Mouse (Mus musculus) limb, embryonic 10.5 days (tissue): Measurements from ENCODE around the gene Dlg2. TPM values are rescaled to one million over a fixed set of nuclear protein-coding genes. Genes with fewer than 3 reads are reported as not detected.

Experiments
- DNase-seq: peaks from one replicate; pipeline ENCODE4 v3.0.0-alpha.2; 2017; ENCODE audit warnings: low spot score
- H3K27ac ChIP-seq: fragments of 300-500 bp; sonication (generic); 2 replicates; pipeline ENCODE4 v1.5.1; 2016; ENCODE audit warnings: mild to moderate bottlenecking
- H3K27me3 ChIP-seq: fragments of 300-500 bp; sonication (generic); 2 replicates; pipeline ENCODE4 v1.6.1; 2016; ENCODE audit warnings: low read depth, mild to moderate bottlenecking; ENCODE audit not compliant: poor library complexity, severe bottlenecking
- H3K36me3 ChIP-seq: fragments of 300-500 bp; sonication (generic); 2 replicates; pipeline ENCODE4 v1.6.1; 2016; ENCODE audit warnings: mild to moderate bottlenecking, moderate library complexity
- H3K4me1 ChIP-seq: fragments of 300-500 bp; sonication (generic); 2 replicates; pipeline ENCODE4 v1.6.1; 2016
- H3K4me3 ChIP-seq: fragments of 300-500 bp; sonication (generic); 2 replicates; pipeline ENCODE4 v1.5.1; 2016; ENCODE audit warnings: mild to moderate bottlenecking, moderate library complexity
- H3K9me3 ChIP-seq: fragments of 300-500 bp; sonication (generic); replicated peaks from 2 replicates; pipeline ENCODE4 v1.6.1; 2016; ENCODE audit warnings: mild to moderate bottlenecking
- WGBS: fragments of 180-500 bp; shearing (Covaris S2); methylation state at CpG from one replicate; pipeline ENCODE4 v1.1.7; 2016; 5-methylcytosine and 5-hydroxymethylcytosine counted together
- polyA plus RNA-seq: library from polyadenylated mRNA; unstranded; fragments of >200 nt; fragmentation: Nextera tagmentation; extraction: Ambion mirVana; gene quantifications from 2 replicates; pipeline ENCODE4 v1.2.1, GENCODE M21; 2016

Gene Dlg2
- polyA plus RNA-seq, 1 experiment from 2014 or later: 0.53 TPM

DNA sequence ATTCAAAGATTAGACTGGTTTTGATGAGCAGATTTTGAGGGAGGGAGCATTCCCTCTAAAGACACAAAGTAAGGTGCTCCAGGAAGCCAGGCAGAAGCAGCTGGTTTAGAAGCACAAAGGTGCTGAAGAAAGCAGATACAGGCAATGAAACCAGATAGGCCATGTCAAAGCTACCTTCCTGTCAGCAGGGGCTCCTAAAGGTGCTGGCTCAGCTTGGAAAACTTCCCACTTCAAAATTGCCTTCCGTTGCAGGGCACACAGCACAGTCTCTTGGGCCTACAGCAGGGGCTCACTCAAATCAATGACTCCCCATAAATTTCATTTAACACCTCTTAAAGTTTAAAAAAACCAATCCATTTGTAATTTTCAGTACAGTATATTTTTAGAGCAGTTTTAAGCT, 1843.0 kb downstream of the Dlg2 start:
- DNase-seq: no peak
- no peak overlapping the region for H3K27ac ChIP-seq
- H3K27me3 ChIP-seq: no peaks in the 10 kb centered on the region
- no peaks in the 10 kb centered on the region for H3K36me3 ChIP-seq
- peaks cover 4% of the 10 kb centered on the region; the same call in 1 of the 2 replicates for H3K4me1 ChIP-seq
- WGBS: 58% methylated on average over 1 of the region's 1 CpGs
- H3K4me3 ChIP-seq: no peak overlapping the region
- H3K9me3 ChIP-seq: no peaks in the 10 kb centered on the region

DNA sequence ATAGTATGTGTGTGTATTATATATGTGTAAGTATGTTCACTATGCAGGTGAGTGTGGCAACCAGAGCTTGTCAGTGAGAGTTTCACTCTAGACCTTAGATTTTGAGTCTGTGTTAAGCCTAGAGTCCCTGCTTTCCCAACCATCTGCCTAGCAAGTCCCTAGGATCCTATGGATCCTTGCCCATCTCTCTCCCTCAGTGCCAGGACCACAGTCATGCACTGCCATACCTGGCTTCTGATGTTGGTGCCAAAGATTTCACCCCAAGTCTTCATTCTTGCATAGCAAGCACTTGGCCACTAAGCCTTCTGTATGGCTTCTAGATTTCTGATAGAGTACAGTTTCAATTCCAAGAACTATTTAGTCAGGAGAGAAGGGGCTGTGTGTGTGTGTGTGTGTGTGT, 1843.7 kb downstream of the Dlg2 start:
- DNase-seq: no peak
- Histone ChIP-seq H3K27me3 (no peaks in the 10 kb centered on the region), H3K4me1 (peaks cover 4% of the 10 kb centered on the region; the same call in 1 of the 2 replicates), H3K27ac (no peak overlapping the region), H3K9me3 (no peaks in the 10 kb centered on the region), H3K4me3 (no peak overlapping the region), H3K36me3 (no peaks in the 10 kb centered on the region)

DNA sequence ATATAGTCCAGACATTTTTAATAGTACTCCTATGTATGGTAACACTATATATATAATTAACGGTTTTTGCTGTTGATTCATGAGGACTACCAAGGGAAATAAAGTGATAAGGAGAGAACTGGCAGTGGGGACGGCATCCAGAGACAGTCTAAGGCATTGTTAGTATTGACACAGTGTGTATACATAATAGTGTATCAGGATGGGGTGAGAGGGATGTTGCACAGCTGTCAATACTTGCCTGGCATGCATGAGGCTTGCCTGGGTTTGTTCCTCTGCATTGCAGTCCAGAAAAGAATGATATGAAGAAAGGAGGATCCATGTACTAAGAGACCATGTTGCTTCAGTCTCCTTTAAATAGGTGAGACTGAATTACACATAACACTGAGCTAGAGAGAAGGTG, 1845.3 kb downstream of the Dlg2 start:
- H3K4me1 ChIP-seq: no peaks in the 10 kb centered on the region
- H3K9me3 ChIP-seq: no peaks in the 10 kb centered on the region
- H3K27me3 ChIP-seq: no peaks in the 10 kb centered on the region
- no peaks in the 10 kb centered on the region for H3K36me3 ChIP-seq
- DNase-seq: no peak
- 88% methylated on average over 2 of the region's 2 CpGs for WGBS
- no peak overlapping the region for H3K27ac ChIP-seq
- no peak overlapping the region for H3K4me3 ChIP-seq

DNA sequence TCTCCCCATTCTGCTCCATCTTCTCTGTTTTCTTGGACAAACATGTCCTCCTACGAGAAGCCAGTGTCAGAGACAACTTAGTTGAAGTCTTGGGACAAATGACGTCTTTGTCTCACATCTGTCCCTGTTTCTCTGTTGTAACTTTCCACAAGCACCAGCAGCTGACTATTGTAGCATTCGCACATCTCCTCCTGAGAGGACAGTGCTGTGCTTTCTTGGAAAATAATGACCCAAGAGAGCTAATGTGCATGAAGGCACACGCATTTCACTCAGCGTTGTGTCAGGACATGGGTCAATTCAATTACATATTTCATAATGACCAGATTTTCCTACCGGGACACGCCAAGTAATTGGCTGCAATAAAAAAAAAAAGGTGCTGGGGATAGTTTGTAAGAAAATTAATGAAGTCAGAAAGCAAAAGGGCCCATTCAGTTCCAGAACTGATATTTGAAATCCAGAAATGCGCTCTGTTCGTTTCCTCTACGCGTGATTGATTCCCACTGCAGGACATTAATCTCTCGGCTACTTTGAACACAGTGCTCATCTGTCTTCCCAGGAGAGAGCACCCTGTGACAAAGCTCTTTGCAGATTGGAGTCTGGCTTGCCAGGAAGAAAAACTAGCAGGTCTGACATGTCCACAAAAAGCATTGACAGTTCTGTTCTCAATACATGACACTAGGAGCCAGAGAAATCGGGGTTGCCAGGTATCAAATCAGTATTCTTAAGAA, 1846.0 kb downstream of the Dlg2 start:
- no peaks in the 10 kb centered on the region for H3K27me3 ChIP-seq
- no peak for DNase-seq
- no peaks in the 10 kb centered on the region for H3K4me1 ChIP-seq
- no peak overlapping the region for H3K4me3 ChIP-seq
- no peaks in the 10 kb centered on the region for H3K36me3 ChIP-seq
- WGBS: 77% methylated on average over 13 of the region's 13 CpGs
- no peak overlapping the region for H3K27ac ChIP-seq
- H3K9me3 ChIP-seq: no peaks in the 10 kb centered on the region

DNA sequence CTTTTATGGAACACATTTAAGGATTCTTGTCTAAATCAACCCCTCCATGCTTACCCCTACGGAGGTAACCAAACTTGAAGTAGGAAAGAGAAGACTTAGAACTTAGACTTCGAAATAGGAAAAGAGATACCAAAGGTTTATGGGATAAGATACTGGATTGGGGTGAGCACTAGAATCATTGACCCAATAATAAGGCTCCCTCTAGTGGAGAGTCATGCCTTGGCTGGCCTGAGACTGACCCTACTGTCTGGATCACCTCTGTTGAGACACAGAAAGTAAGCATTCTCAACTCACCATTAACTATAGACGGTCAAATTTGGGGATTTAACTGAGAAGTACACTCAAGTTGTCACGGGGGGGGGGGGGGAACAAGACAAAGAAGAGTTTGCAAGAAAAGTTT, 1847.2 kb downstream of the Dlg2 start:
- no peak overlapping the region for H3K4me3 ChIP-seq
- H3K27me3 ChIP-seq: no peaks in the 10 kb centered on the region
- no peak for DNase-seq
- 54% methylated on average over 4 of the region's 4 CpGs for WGBS
- H3K4me1 ChIP-seq: no peaks in the 10 kb centered on the region
- no peaks in the 10 kb centered on the region for H3K36me3 ChIP-seq
- H3K9me3 ChIP-seq: no peaks in the 10 kb centered on the region
- no peak overlapping the region for H3K27ac ChIP-seq

DNA sequence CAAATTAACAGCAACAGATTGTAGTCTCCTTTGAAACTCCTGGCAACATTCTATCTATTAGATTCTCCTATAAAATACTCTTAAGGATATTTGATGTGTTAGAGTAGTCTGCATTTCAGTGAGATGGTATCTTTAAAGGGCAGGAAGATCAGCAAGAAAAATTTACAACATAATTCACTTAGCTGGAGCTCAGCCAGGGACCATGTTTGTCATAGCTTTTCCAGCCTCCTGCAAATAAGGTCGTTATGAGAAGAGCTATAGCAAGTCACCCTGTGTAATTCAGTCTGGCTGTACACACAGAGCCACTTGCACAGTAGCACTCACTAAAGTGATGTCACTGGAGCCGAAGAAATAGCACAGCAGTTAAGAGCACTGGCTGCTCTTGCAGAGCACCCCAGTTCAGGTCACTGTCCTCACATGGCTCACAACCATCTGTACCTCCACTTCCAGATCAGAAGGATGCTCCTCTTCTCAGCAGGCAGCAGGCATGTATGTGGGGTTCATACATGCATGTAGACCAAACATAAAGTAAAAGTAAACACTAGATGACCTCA, 1850.9 kb downstream of the Dlg2 start:
- no peaks in the 10 kb centered on the region for H3K4me1 ChIP-seq
- no peaks in the 10 kb centered on the region for H3K9me3 ChIP-seq
- H3K27me3 ChIP-seq: no peaks in the 10 kb centered on the region
- no peak overlapping the region for H3K4me3 ChIP-seq
- H3K36me3 ChIP-seq: no peaks in the 10 kb centered on the region
- no peak for DNase-seq
- 67% methylated on average over 2 of the region's 2 CpGs for WGBS
- no peak overlapping the region for H3K27ac ChIP-seq

DNA sequence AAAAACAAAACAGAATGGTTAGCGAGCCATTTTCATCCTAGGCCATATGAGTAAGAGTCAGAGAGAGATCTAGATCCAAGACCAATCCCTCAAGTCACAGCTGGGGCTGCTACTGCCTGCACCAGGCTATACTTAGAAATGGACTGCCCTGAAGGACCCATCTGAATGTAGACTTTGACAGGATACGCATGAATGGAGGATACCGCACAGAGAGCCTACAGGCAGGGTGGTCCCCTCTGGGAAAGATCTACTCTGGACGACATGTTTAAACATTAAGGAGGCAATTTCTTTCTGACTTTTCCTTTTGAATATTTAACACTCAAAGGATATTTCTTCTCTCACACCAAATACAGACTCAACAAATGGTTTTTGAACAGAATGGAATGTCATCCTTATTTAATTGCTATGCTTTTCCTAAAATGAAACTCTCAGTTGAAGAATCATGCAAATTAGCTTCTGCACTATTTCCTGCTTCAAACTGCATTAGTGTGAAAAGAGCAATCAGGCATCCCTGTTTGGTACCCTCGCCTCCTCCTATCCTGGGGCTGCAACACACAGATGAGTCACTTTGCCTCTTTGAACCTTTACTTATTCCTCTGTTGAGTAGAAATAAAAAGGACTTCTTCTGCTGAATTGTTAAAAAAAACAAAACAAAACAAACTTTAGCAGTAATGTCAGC, 1856.9 kb downstream of the Dlg2 start:
- Histone ChIP-seq H3K9me3 (no peaks in the 10 kb centered on the region), H3K4me3 (no peak overlapping the region), H3K27ac (no peak overlapping the region), H3K27me3 (no peaks in the 10 kb centered on the region), H3K4me1 (no peaks in the 10 kb centered on the region), H3K36me3 (no peaks in the 10 kb centered on the region)
- 90% methylated on average over 5 of the region's 5 CpGs for WGBS
- DNase-seq: no peak

DNA sequence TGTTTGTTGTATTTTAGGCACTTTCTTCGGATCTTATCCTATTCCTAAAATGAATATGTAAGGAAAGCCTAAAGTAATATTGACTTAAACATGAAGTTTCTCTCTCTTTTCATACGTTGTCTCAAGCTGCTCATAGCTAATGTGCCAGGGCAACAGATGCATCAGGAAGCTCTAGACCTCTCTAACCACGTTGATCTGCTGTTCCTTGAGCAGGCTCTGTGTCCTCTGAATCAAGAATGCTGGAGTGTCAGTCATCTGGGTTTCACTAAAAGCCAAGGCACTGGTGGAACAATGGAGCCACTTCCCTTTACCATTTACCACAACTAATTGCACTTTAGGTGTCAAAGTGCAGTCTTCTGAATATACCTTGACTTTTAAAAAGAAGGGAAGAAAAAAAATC, 1880.1 kb downstream of the Dlg2 start:
- no peak for DNase-seq
- H3K4me3 ChIP-seq: no peak overlapping the region
- peaks cover 8% of the 10 kb centered on the region; the same call in 1 of the 2 replicates for H3K4me1 ChIP-seq
- 89% methylated on average over 3 of the region's 3 CpGs for WGBS
- H3K27me3 ChIP-seq: no peaks in the 10 kb centered on the region
- no peaks in the 10 kb centered on the region for H3K36me3 ChIP-seq
- no peak overlapping the region for H3K27ac ChIP-seq
- H3K9me3 ChIP-seq: no peaks in the 10 kb centered on the region

DNA sequence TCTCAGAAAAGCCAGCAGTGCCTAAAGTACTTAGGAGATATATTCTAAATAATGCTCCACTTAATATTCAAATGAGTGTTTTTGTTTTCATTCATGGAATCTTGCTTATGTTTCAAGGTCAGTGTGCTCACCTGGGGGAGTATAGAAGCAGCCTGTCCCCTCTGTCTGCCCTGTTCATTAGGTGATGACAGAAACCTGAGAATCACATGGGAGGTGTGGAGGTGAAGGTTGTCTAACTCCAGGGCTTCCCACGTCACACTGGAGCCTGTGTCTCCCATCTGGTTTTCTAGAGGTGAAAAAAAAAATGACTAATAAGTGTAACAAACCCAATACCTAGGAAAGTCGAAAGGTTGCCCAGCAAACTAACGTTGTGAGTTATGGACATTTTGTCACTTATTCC, 1886.9 kb downstream of the Dlg2 start:
- Histone ChIP-seq H3K4me1 (0 out of 2 replicates have a peak, but pooled peaks cover 4% of the 10 kb centered on the region), H3K36me3 (no peaks in the 10 kb centered on the region), H3K9me3 (no peaks in the 10 kb centered on the region), H3K27ac (no peak overlapping the region), H3K27me3 (no peaks in the 10 kb centered on the region), H3K4me3 (no peak overlapping the region)
- WGBS: 72% methylated on average over 3 of the region's 3 CpGs
- no peak for DNase-seq

DNA sequence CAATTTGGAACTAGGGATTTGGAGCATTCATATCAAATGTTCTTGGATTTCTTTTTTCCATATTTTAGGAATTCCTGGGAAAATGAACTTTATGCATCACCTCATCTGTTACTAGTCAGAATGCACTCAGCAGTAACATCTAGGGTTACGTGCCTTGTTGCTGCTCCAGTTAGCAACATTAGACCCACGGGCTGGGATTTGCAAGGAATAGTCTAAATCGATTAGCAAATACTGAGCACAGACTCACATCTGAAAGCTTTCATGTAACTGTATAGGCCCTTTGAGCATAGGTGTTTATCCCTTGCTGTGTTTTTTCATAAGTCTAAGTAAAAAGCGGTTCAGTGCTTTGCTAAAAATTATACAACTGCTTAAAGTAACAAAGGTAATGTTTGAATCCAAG, 1887.3 kb downstream of the Dlg2 start:
- Histone ChIP-seq H3K27ac (no peak overlapping the region), H3K9me3 (no peaks in the 10 kb centered on the region), H3K36me3 (no peaks in the 10 kb centered on the region), H3K4me1 (0 out of 2 replicates have a peak, but pooled peaks cover 4% of the 10 kb centered on the region), H3K4me3 (no peak overlapping the region), H3K27me3 (no peaks in the 10 kb centered on the region)
- WGBS: 81% methylated on average over 4 of the region's 4 CpGs
- no peak for DNase-seq

DNA sequence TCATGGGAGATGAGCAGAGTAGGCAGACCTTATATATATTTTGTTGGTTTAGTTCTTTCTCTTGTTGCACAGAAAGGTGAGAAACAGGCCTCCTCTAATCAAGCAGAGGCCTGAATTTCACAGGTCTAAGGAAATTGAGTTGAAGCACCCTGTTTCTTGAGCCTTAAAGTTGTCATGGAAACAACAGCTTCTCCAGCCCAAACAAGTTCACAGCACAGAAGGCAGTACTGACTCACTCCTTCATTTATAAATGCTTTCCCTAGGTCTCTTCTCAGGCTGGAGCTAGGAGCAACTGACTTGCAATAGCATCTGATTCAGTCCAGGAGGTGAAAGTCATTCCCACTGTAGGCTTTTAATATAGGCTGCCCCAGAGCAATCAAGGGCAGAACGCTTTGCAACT, 1890.6 kb downstream of the Dlg2 start:
- Histone ChIP-seq H3K27me3 (no peaks in the 10 kb centered on the region), H3K36me3 (no peaks in the 10 kb centered on the region)
- 83% methylated on average over 1 of the region's 1 CpGs for WGBS

DNA sequence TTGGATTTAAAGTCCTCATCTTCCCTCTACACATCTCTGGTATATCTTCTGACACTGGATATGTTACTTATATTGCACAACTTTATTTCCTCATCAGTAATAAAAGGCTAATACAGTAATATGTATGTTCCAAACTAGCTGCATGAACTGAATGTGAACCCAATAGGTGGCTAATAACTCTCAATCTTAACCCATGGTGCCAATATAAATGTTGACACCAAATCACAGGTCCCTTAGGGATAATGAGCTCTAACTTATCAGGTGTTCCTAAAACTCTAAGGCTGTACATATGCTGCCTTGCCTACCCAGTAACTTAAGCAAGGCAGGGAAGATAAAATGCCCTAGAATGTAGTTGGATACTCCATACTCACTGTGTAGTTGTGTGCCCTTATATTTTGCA, 1894.0 kb downstream of the Dlg2 start:
- H3K4me1 ChIP-seq: peaks cover 8% of the 10 kb centered on the region; the same call in 1 of the 2 replicates
- no peak overlapping the region for H3K4me3 ChIP-seq
- DNase-seq: no peak
- H3K27me3 ChIP-seq: no peaks in the 10 kb centered on the region
- H3K27ac ChIP-seq: no peak overlapping the region
- H3K9me3 ChIP-seq: no peaks in the 10 kb centered on the region
- H3K36me3 ChIP-seq: no peaks in the 10 kb centered on the region

More for the DNA sequence above, 1890.6 kb downstream of the Dlg2 start:
- no peak for DNase-seq
- Histone ChIP-seq H3K4me1 (peaks cover 12% of the 10 kb centered on the region; the same call in 1 of the 2 replicates), H3K27ac (no peak overlapping the region), H3K9me3 (no peaks in the 10 kb centered on the region), H3K4me3 (no peak overlapping the region)

DNA sequence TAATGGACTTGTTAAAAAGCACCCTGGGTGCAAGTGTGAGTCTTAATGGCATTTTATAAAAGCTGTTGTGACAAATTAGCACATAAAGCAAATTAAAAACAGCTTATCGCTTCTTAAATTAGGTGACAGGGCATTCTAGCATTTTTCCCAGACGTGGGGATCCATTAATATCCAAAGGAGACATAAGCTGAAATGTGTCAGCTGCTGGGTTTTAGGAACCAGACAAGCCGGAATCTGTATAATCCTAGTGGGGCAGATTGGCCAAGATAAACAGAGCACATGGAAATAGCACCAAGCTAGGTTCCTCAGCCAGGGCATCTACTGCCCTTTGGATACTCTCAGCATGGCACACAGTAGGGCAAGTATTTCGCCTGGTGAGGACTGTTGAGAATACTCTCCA, 1895.2 kb downstream of the Dlg2 start:
- DNase-seq: no peak

More for the DNA sequence above, 1895.2 kb downstream of the Dlg2 start:
- Histone ChIP-seq H3K27ac (no peak overlapping the region), H3K27me3 (no peaks in the 10 kb centered on the region), H3K4me3 (no peak overlapping the region), H3K9me3 (no peaks in the 10 kb centered on the region), H3K4me1 (peaks cover 8% of the 10 kb centered on the region; the same call in 1 of the 2 replicates), H3K36me3 (no peaks in the 10 kb centered on the region)
- 64% methylated on average over 4 of the region's 4 CpGs for WGBS
